Mouse (Mus musculus) neural tube, embryonic 15.5 days (tissue): ENCODE results near the gene Engase. TPM values are rescaled to one million over a fixed set of nuclear protein-coding genes. Genes with fewer than 3 reads are reported as not detected.
A peak's percentile ranks its signal among the peaks of the same experiment; 100 is the strongest.

Source experiments
- ATAC-seq: fragments of 200-750 bp; cut with Nextera tagmentation; 2 replicates; pipeline ENCODE4 v1.8.0; 2017; ENCODE audit warnings: mild to moderate bottlenecking, moderate TSS enrichment, moderate library complexity; ENCODE audit not compliant: low FRiP score
- H3K27ac ChIP-seq: fragments of 300-500 bp; sonication (generic); replicated peaks from 2 replicates; pipeline ENCODE4 v1.5.1; 2015; ENCODE audit warnings: mild to moderate bottlenecking, inconsistent platforms
- H3K27me3 ChIP-seq: fragments of 300-500 bp; sonication (generic); replicated peaks from 2 replicates; pipeline ENCODE4 v1.6.1; 2015; ENCODE audit warnings: inconsistent platforms
- H3K36me3 ChIP-seq: fragments of 300-500 bp; sonication (generic); 2 replicates; pipeline ENCODE4 v1.6.1; 2015; ENCODE audit warnings: inconsistent platforms
- H3K4me1 ChIP-seq: fragments of 300-500 bp; sonication (generic); 2 replicates; pipeline ENCODE4 v1.6.1; 2015; ENCODE audit warnings: inconsistent platforms
- H3K4me2 ChIP-seq: fragments of 300-500 bp; sonication (generic); 2 replicates; pipeline ENCODE4 v1.6.1; 2015; ENCODE audit warnings: inconsistent platforms, mild to moderate bottlenecking, moderate library complexity
- H3K4me3 ChIP-seq: fragments of 300-500 bp; sonication (generic); replicated peaks from 2 replicates; pipeline ENCODE4 v1.5.1; 2015; ENCODE audit warnings: mild to moderate bottlenecking, inconsistent platforms
- H3K9ac ChIP-seq: fragments of 300-500 bp; sonication (generic); replicated peaks from 2 replicates; pipeline ENCODE4 v1.6.1; 2015; ENCODE audit warnings: mild to moderate bottlenecking, inconsistent platforms
- H3K9me3 ChIP-seq: fragments of 300-500 bp; sonication (generic); replicated peaks from 2 replicates; pipeline ENCODE4 v1.6.1; 2016; ENCODE audit warnings: inconsistent platforms
- WGBS: fragments of 180-500 bp; shearing (Covaris S2); methylation state at CpG from one replicate; pipeline ENCODE4 v1.1.7; 2015; ENCODE audit warnings: mixed read lengths; 5-methylcytosine and 5-hydroxymethylcytosine counted together
- polyA plus RNA-seq: library from polyadenylated mRNA; unstranded; fragments of >200 nt; fragmentation: Nextera tagmentation; extraction: Ambion mirVana; gene quantifications from 2 replicates; pipeline ENCODE4 v1.2.1, GENCODE M21; 2015

Engase gene
- polyA plus RNA-seq, 1 experiment from 2014 or later = 7.1 TPM

- Histone ChIP-seq H3K9me3 (no peaks in the 10 kb centered on the region), H3K4me3 (no peak overlapping the region), H3K9ac (no peak overlapping the region), H3K27ac (no peak overlapping the region), H3K4me2 (no peak overlapping the region), H3K36me3 (0 out of 2 replicates have a peak, but pooled peaks cover 5% of the 10 kb centered on the region), H3K27me3 (no peaks in the 10 kb centered on the region), H3K4me1 (peaks cover 10% of the 10 kb centered on the region)
- 78% methylated on average over 12 of the region's 12 CpGs for WGBS
- ATAC-seq = no peak
Measured at GRCm38 (mm10) chr11:118479776-118480175, 3.1 kb downstream of the Engase start.

GRCm38 (mm10) chr11:118481231-118481630 is 4.6 kb downstream of the Engase start:
- H3K4me2 ChIP-seq = no peak overlapping the region
- no peaks in the 10 kb centered on the region for H3K27me3 ChIP-seq
- peaks cover 8% of the 10 kb centered on the region; the same call in 1 of the 2 replicates for H3K36me3 ChIP-seq
- peaks cover 10% of the 10 kb centered on the region for H3K4me1 ChIP-seq
- no peak overlapping the region for H3K4me3 ChIP-seq
- no peak overlapping the region for H3K27ac ChIP-seq
- no peaks in the 10 kb centered on the region for H3K9me3 ChIP-seq
- 92% methylated on average over 11 of the region's 11 CpGs for WGBS
- no peak for ATAC-seq
- H3K9ac ChIP-seq = no peak overlapping the region

GRCm38 (mm10) chr11:118481751-118482150 is 5.1 kb downstream of the Engase start:
- 79% methylated on average over 14 of the region's 14 CpGs for WGBS
- Histone ChIP-seq H3K4me3 (no peak overlapping the region), H3K9ac (no peak overlapping the region), H3K4me1 (peaks cover 14% of the 10 kb centered on the region), H3K27me3 (no peaks in the 10 kb centered on the region), H3K9me3 (no peaks in the 10 kb centered on the region), H3K4me2 (no peak overlapping the region), H3K27ac (no peak overlapping the region), H3K36me3 (peaks cover 8% of the 10 kb centered on the region; the same call in 1 of the 2 replicates)
- ATAC-seq = no peak

GRCm38 (mm10) chr11:118484169-118484568 is 7.5 kb downstream of the Engase start:
- no peaks in the 10 kb centered on the region for H3K27me3 ChIP-seq
- peaks cover 8% of the 10 kb centered on the region; the same call in 1 of the 2 replicates for H3K36me3 ChIP-seq
- peaks cover 28% of the 10 kb centered on the region for H3K4me1 ChIP-seq
- ATAC-seq = no peak
- no peak overlapping the region for H3K4me3 ChIP-seq
- H3K27ac ChIP-seq = no peak overlapping the region
- 86% methylated on average over 8 of the region's 8 CpGs for WGBS
- H3K9ac ChIP-seq = no peak overlapping the region
- no peak overlapping the region for H3K4me2 ChIP-seq
- H3K9me3 ChIP-seq = no peaks in the 10 kb centered on the region

DNA sequence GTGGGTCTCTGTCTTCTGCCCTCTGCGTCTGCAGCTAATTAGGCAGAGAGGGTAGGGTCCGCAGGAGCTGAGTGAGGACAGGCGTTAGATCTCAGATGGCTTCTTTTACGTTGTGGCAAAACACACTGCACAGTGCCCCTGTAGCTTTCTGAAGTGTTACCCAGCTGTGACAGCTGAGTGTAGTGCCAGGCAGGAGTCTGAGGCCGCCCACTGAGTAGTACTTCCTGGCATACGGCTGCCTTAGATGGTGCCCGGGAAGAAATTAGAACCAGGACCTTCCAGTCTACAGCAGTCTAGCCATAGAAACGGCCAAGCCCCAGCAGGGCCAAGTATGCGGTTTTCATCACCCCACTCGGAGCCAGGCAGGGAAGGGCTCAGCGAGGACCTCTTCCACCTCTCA is 8.7 kb downstream of the Engase start:
- 77% methylated on average over 11 of the region's 11 CpGs for WGBS
- H3K4me1 ChIP-seq = peaks cover 40% of the 10 kb centered on the region
- no peak overlapping the region for H3K4me2 ChIP-seq
- no peaks in the 10 kb centered on the region for H3K9me3 ChIP-seq
- no peak for ATAC-seq
- H3K27ac ChIP-seq = no peak overlapping the region
- peaks cover 8% of the 10 kb centered on the region; the same call in 1 of the 2 replicates for H3K36me3 ChIP-seq
- no peak overlapping the region for H3K4me3 ChIP-seq
- no peak overlapping the region for H3K9ac ChIP-seq
- H3K27me3 ChIP-seq = no peaks in the 10 kb centered on the region

DNA sequence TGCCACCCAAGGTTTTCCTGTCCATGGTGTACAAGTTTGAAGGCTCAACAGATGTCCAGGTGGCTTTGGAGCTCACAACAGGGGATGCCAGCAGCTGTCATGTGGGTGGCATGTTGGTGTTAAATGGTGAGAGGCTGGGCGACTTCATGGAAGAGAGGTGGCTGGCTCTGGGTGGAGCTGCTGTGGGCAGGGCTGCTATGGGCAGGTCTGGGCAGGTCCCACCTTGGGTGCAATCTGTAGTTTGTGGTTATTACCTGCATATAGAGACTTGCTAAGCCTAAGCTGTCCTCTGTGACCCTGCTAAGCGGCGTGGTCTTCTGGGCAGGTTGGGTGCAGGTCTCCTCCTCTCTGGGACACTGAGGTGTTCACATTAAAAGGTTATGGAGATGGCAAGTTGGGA is 9.2 kb downstream of the Engase start:
- H3K9me3 ChIP-seq = no peaks in the 10 kb centered on the region
- ATAC-seq = no peak
- no peak overlapping the region for H3K9ac ChIP-seq
- WGBS = 92% methylated on average over 3 of the region's 3 CpGs
- no peak overlapping the region for H3K27ac ChIP-seq
- no peaks in the 10 kb centered on the region for H3K27me3 ChIP-seq
- H3K4me2 ChIP-seq = no peak overlapping the region
- H3K4me1 ChIP-seq = peaks cover 44% of the 10 kb centered on the region
- peaks cover 8% of the 10 kb centered on the region; the same call in 1 of the 2 replicates for H3K36me3 ChIP-seq
- no peak overlapping the region for H3K4me3 ChIP-seq

DNA sequence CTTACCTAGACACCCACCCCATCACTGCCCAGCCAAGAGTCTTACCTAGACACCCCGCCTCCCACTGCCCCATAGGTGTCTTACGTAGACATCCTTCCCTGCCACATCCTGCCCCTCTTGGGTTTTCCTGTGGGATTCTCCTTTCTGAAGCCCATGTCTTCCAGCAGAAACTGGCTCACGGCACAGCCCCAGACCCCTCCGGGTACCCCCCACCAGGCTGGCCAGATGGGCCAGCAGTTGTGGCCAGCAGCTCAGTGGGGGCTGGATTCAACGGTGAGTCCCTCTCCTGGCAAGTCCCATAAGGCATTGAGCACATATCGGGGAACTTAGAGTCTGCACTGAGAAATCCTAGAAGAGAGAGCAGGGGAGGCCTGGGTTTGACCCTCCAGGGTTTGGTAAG is 9.7 kb downstream of the Engase start:
- H3K4me2 ChIP-seq = no peak overlapping the region
- ATAC-seq = no peak
- H3K9me3 ChIP-seq = no peaks in the 10 kb centered on the region
- 79% methylated on average over 6 of the region's 6 CpGs for WGBS
- peaks cover 47% of the 10 kb centered on the region for H3K4me1 ChIP-seq
- no peak overlapping the region for H3K27ac ChIP-seq
- H3K9ac ChIP-seq = no peak overlapping the region
- no peaks in the 10 kb centered on the region for H3K27me3 ChIP-seq
- peaks cover 8% of the 10 kb centered on the region; the same call in 1 of the 2 replicates for H3K36me3 ChIP-seq
- no peak overlapping the region for H3K4me3 ChIP-seq

GRCm38 (mm10) chr11:118486881-118487772 is 10.5 kb downstream of the Engase start:
- 87% methylated on average over 29 of the region's 29 CpGs for WGBS

DNA sequence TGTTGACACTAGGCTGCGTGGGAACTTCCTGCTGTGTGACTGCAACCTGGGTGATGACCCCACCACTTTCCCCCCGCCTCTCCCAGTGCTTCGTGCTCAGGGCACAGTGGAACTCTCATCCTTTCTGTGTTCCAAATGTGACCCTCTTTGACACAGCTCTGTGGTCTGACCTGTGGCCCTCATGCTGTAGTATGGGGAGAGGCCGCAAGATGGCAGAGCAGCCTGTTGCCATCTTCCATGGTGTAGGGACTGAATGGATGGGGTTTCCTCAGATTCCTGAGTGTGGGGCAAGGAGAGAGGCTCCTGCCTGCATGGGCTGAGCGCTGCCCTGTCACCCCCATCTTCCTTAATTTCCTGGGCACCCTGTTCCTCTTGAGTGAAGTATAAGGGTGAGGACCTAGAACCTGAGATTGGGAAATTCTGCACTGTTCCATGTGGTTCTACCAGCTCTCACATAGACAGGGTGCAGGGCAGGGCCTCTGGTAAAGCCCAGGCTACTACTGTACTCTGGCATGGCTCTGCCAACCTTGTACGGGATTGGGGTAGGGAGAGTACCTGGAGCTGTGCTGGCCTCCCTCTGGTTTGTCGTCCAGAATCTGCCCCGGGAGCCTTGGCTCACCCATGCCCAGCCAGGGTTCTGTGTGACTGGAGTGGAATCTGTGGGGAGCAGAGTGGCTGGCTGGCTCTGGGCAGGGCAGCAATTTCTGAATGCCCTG is 11.7 kb downstream of the Engase start:
- Histone ChIP-seq H3K4me1 (peaks cover 55% of the 10 kb centered on the region), H3K27ac (peak overlapping the region; percentile 78), H3K36me3 (peaks cover 3% of the 10 kb centered on the region; the same call in 1 of the 2 replicates), H3K4me2 (no peak overlapping the region), H3K4me3 (no peak overlapping the region), H3K9me3 (no peaks in the 10 kb centered on the region), H3K27me3 (no peaks in the 10 kb centered on the region), H3K9ac (0 out of 2 replicates have a peak overlapping the region, but pooled peaks have one; percentile 10)
- ATAC-seq = peak; percentile 58
- 67% methylated on average over 8 of the region's 8 CpGs for WGBS

More at GRCm38 (mm10) chr11:118486881-118487772, 10.5 kb downstream of the Engase start:
- peak overlapping the region; percentile 78 for H3K27ac ChIP-seq
- H3K4me3 ChIP-seq = no peak overlapping the region
- H3K36me3 ChIP-seq = peaks cover 8% of the 10 kb centered on the region; the same call in 1 of the 2 replicates
- no peak for ATAC-seq
- no peaks in the 10 kb centered on the region for H3K27me3 ChIP-seq
- H3K4me2 ChIP-seq = no peak overlapping the region
- peaks cover 50% of the 10 kb centered on the region for H3K4me1 ChIP-seq
- H3K9ac ChIP-seq = no peak overlapping the region
- H3K9me3 ChIP-seq = no peaks in the 10 kb centered on the region

GRCm38 (mm10) chr11:118488907-118489270 is 12.3 kb downstream of the Engase start:
- no peaks in the 10 kb centered on the region for H3K27me3 ChIP-seq
- peak overlapping the region; percentile 78 for H3K27ac ChIP-seq
- 0 out of 2 replicates have a peak overlapping the region, but pooled peaks have one; percentile 10 for H3K9ac ChIP-seq
- no peak overlapping the region for H3K4me3 ChIP-seq
- H3K36me3 ChIP-seq = peaks cover 3% of the 10 kb centered on the region; the same call in 1 of the 2 replicates
- peaks cover 60% of the 10 kb centered on the region for H3K4me1 ChIP-seq
- H3K9me3 ChIP-seq = no peaks in the 10 kb centered on the region
- WGBS = 27% methylated on average over 12 of the region's 12 CpGs
- ATAC-seq = peak; percentile 68
- H3K4me2 ChIP-seq = no peak overlapping the region

- Histone ChIP-seq H3K4me1 (peaks cover 61% of the 10 kb centered on the region), H3K9ac (0 out of 2 replicates have a peak overlapping the region, but pooled peaks have one; percentile 0), H3K4me3 (no peak overlapping the region), H3K36me3 (peaks cover 3% of the 10 kb centered on the region; the same call in 1 of the 2 replicates), H3K4me2 (peak overlapping the region; percentile 32; the same call in 1 of the 2 replicates), H3K27ac (peak overlapping the region; percentile 78), H3K27me3 (no peaks in the 10 kb centered on the region), H3K9me3 (no peaks in the 10 kb centered on the region)
- 28% methylated on average over 22 of the region's 22 CpGs for WGBS
- ATAC-seq = no peak
Measured at GRCm38 (mm10) chr11:118490566-118491218, 14.1 kb downstream of the Engase start.
